Mouse (Mus musculus) midbrain, embryonic 13.5 days (tissue): ENCODE measurements around the gene Olfr972. TPM values are rescaled to one million over a fixed set of nuclear protein-coding genes. Genes with fewer than 3 reads are reported as not detected.
"Not testable (repeated sequence)": the region's sequence is repeated elsewhere in the genome, so short reads cannot be mapped to it uniquely, and the experiment has no call there.

Experiments
- ATAC-seq: fragments of 200-750 bp; cut with Nextera tagmentation; 2 replicates; pipeline ENCODE4 v1.8.0; 2017; ENCODE audit warnings: mild to moderate bottlenecking, moderate TSS enrichment, moderate library complexity
- H3K27ac ChIP-seq: fragments of 300-500 bp; sonication (generic); 2 replicates; pipeline ENCODE4 v1.5.1; 2015; ENCODE audit warnings: inconsistent platforms, mild to moderate bottlenecking, moderate library complexity
- H3K27me3 ChIP-seq: fragments of 300-500 bp; sonication (generic); 2 replicates; pipeline ENCODE4 v1.6.1; 2015; ENCODE audit warnings: mild to moderate bottlenecking, inconsistent platforms
- H3K36me3 ChIP-seq: fragments of 300-500 bp; sonication (generic); 2 replicates; pipeline ENCODE4 v1.6.1; 2015; ENCODE audit warnings: mild to moderate bottlenecking, inconsistent platforms
- H3K4me1 ChIP-seq: fragments of 300-500 bp; sonication (generic); replicated peaks from 2 replicates; pipeline ENCODE4 v1.6.1; 2015; ENCODE audit warnings: inconsistent platforms
- H3K4me2 ChIP-seq: fragments of 300-500 bp; sonication (generic); replicated peaks from 2 replicates; pipeline ENCODE4 v1.6.1; 2015; ENCODE audit warnings: moderate library complexity, mild to moderate bottlenecking, inconsistent platforms
- H3K4me3 ChIP-seq: fragments of 300-500 bp; sonication (generic); replicated peaks from 2 replicates; pipeline ENCODE4 v1.5.1; 2015; ENCODE audit warnings: mild to moderate bottlenecking, inconsistent platforms
- H3K9ac ChIP-seq: fragments of 300-500 bp; sonication (generic); replicated peaks from 2 replicates; pipeline ENCODE4 v1.6.1; 2015; ENCODE audit warnings: mild to moderate bottlenecking, inconsistent platforms
- H3K9me3 ChIP-seq: fragments of 300-500 bp; sonication (generic); 2 replicates; pipeline ENCODE4 v1.6.1; 2016; ENCODE audit warnings: mild to moderate bottlenecking, inconsistent platforms
- WGBS: fragments of 180-500 bp; shearing (Covaris S2); methylation state at CpG from one replicate; pipeline ENCODE4 v1.1.7; 2015; 5-methylcytosine and 5-hydroxymethylcytosine counted together
- polyA plus RNA-seq: library from polyadenylated mRNA; unstranded; fragments of >200 nt; fragmentation: Nextera tagmentation; extraction: Ambion mirVana; gene quantifications from 2 replicates; pipeline ENCODE4 v1.2.1, GENCODE M21; 2015

The Olfr972 gene
- not detected in 2 replicates for polyA plus RNA-seq

DNA sequence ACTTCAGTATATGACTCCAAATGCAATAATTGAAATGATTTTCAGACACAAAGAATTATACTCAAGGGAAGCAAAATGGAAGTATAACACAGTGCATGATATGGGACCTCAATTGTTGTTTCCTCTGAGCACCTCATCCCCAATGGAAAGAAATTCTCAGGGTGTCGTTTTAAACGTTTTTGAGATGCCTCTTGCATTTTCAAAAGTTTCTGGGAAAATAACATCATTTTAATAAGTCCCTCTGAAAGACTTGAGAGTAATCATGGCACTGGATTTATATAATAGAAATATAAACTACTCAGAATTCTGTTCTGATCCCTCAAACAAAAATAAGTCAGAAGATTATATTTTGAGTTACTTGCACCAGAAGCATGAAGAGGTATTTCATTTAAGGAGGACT lies at the start of gene Olfr972:
TSS of gene Olfr972 (plus strand) at position 301 of the 400 bp plus-strand sequence.
- no peak within 1 kb of the TSS for H3K27ac ChIP-seq
- WGBS, result 70% methylated on average over 2 of the region's 2 CpGs
- no peak within 1 kb of the TSS for H3K4me3 ChIP-seq
- no peak for ATAC-seq
- H3K9ac ChIP-seq, result no peak within 1 kb of the TSS
- no peaks in the 10 kb centered on the region for H3K9me3 ChIP-seq
- no peaks in the 10 kb centered on the region for H3K27me3 ChIP-seq
- H3K4me1 ChIP-seq, result no peaks in the 10 kb centered on the region
- no peaks in the 10 kb centered on the region for H3K36me3 ChIP-seq
- no peak within 1 kb of the TSS for H3K4me2 ChIP-seq

- H3K4me3 ChIP-seq, H3K36me3 ChIP-seq, ATAC-seq, H3K27ac ChIP-seq, H3K27me3 ChIP-seq, H3K9ac ChIP-seq, H3K4me2 ChIP-seq, H3K4me1 ChIP-seq, H3K9me3 ChIP-seq: not testable (repeated sequence)
- 89% methylated on average over 2 of the region's 2 CpGs for WGBS
Observed at GRCm38 (mm10) chr9:39836576-39836975, 29.6 kb upstream of the Olfr972 start, which contains the start of gene Olfr971. Gene Olfr971, plus strand, starts transcription at chr9:39836876.

- ATAC-seq, H3K4me3 ChIP-seq, H3K27ac ChIP-seq, H3K4me1 ChIP-seq, H3K9me3 ChIP-seq, H3K4me2 ChIP-seq, H3K9ac ChIP-seq, H3K36me3 ChIP-seq, H3K27me3 ChIP-seq: not testable (repeated sequence)
- WGBS, result 89% methylated on average over 1 of the region's 1 CpGs
Observed at GRCm38 (mm10) chr9:39871986-39872385, 5.8 kb downstream of the Olfr972 start.

GRCm38 (mm10) chr9:39877541-39878396 lies 11.5 kb downstream of the Olfr972 start:
- H3K27me3 ChIP-seq, H3K9me3 ChIP-seq, H3K27ac ChIP-seq, H3K4me1 ChIP-seq, H3K36me3 ChIP-seq, H3K4me3 ChIP-seq, H3K4me2 ChIP-seq, H3K9ac ChIP-seq: not testable (repeated sequence)
- no CpG with 5 or more reads among the region's 4 CpGs for WGBS
- peak; percentile 89 for ATAC-seq

GRCm38 (mm10) chr9:39905106-39905505 lies 38.9 kb downstream of the Olfr972 start:
- Histone ChIP-seq H3K27ac (no peak overlapping the region), H3K9ac (no peak overlapping the region), H3K27me3 (no peaks in the 10 kb centered on the region), H3K4me3 (no peak overlapping the region), H3K9me3 (no peaks in the 10 kb centered on the region), H3K36me3 (no peaks in the 10 kb centered on the region), H3K4me1 (no peaks in the 10 kb centered on the region), H3K4me2 (no peak overlapping the region)
- no peak for ATAC-seq
- whole genome bisulfite sequencing, result 85% methylated on average over 6 of the region's 6 CpGs

- no peaks in the 10 kb centered on the region for H3K9me3 ChIP-seq
- H3K4me1 ChIP-seq, result no peaks in the 10 kb centered on the region
- no peak within 1 kb of the TSS for H3K4me2 ChIP-seq
- no peaks in the 10 kb centered on the region for H3K36me3 ChIP-seq
- WGBS, result 76% methylated on average over 2 of the region's 2 CpGs
- ATAC-seq, result no peak
- H3K27ac ChIP-seq, result no peak within 1 kb of the TSS
- no peak within 1 kb of the TSS for H3K4me3 ChIP-seq
- H3K27me3 ChIP-seq, result no peaks in the 10 kb centered on the region
- no peak within 1 kb of the TSS for H3K9ac ChIP-seq
Observed at GRCm38 (mm10) chr9:39907036-39907435, 40.8 kb downstream of the Olfr972 start, which contains the start of gene Olfr229. Gene Olfr229, plus strand, starts transcription at chr9:39907336.

- Histone ChIP-seq H3K9ac (no peak overlapping the region), H3K4me2 (no peak overlapping the region), H3K27me3 (no peaks in the 10 kb centered on the region), H3K4me1 (no peaks in the 10 kb centered on the region), H3K9me3 (no peaks in the 10 kb centered on the region), H3K36me3 (no peaks in the 10 kb centered on the region), H3K27ac (no peak overlapping the region), H3K4me3 (no peak overlapping the region)
- WGBS, result 87% methylated on average over 3 of the region's 3 CpGs
- no peak for ATAC-seq
Observed at GRCm38 (mm10) chr9:39909939-39910338, 43.7 kb downstream of the Olfr972 start.

Other genes starting within 250 kb of the Olfr972 start
- not detected in 2 replicates for gene Olfr960, start 245.0 kb upstream of the Olfr972 start, polyA plus RNA-seq
- gene Olfr961, start 221.3 kb upstream of the Olfr972 start, polyA plus RNA-seq, result not detected in 2 replicates
- gene Olfr963, start 199.2 kb upstream of the Olfr972 start, polyA plus RNA-seq, result not detected in 2 replicates
- gene Olfr149, start 159.3 kb upstream of the Olfr972 start, polyA plus RNA-seq, result not detected in 2 replicates
- not detected in 2 replicates for gene Olfr965, start 155.1 kb upstream of the Olfr972 start, polyA plus RNA-seq
- not detected in 2 replicates for gene Olfr150, start 135.4 kb upstream of the Olfr972 start, polyA plus RNA-seq
- gene Olfr967, start 120.2 kb upstream of the Olfr972 start, polyA plus RNA-seq, result not detected in 2 replicates
- not detected in 2 replicates for gene Olfr968, start 83.2 kb upstream of the Olfr972 start, polyA plus RNA-seq
- not detected in 2 replicates for gene Olfr969, start 75.5 kb upstream of the Olfr972 start, polyA plus RNA-seq
- not detected in 2 replicates for gene Olfr970, start 57.6 kb upstream of the Olfr972 start, polyA plus RNA-seq
- not detected in 2 replicates for gene Olfr971, start 29.5 kb upstream of the Olfr972 start, polyA plus RNA-seq
- gene Olfr229, start 40.9 kb downstream of the Olfr972 start, polyA plus RNA-seq, result not detected in 2 replicates
- not detected in 2 replicates for gene Olfr974, start 71.1 kb downstream of the Olfr972 start, polyA plus RNA-seq
- 0.05 TPM in 1 of 2 replicates, not detected in the other for gene Olfr975, start 85.6 kb downstream of the Olfr972 start, polyA plus RNA-seq
- gene Olfr976, start 94.7 kb downstream of the Olfr972 start, polyA plus RNA-seq, result not detected in 2 replicates
- not detected in 2 replicates for gene Olfr978, start 125.7 kb downstream of the Olfr972 start, polyA plus RNA-seq
- not detected in 2 replicates for gene Olfr979, start 137.0 kb downstream of the Olfr972 start, polyA plus RNA-seq
- not detected in 2 replicates for gene Olfr980, start 143.2 kb downstream of the Olfr972 start, polyA plus RNA-seq
- not detected in 2 replicates for gene Olfr981, start 155.0 kb downstream of the Olfr972 start, polyA plus RNA-seq
- gene Olfr982, start 207.4 kb downstream of the Olfr972 start, polyA plus RNA-seq, result not detected in 2 replicates
- not detected in 2 replicates for gene Olfr983, start 227.2 kb downstream of the Olfr972 start, polyA plus RNA-seq
- gene Olfr984, start 247.8 kb downstream of the Olfr972 start, polyA plus RNA-seq, result not detected in 2 replicates